Mouse (Mus musculus): ENCODE data around the gene Sccpdh. TPM values are rescaled to one million over a fixed set of nuclear protein-coding genes. Genes with fewer than 3 reads are reported as not detected.

The Sccpdh gene
- 43.0 TPM for polyA plus RNA-seq (2012; fragmentation: generic; extraction: Trizol)

DNA sequence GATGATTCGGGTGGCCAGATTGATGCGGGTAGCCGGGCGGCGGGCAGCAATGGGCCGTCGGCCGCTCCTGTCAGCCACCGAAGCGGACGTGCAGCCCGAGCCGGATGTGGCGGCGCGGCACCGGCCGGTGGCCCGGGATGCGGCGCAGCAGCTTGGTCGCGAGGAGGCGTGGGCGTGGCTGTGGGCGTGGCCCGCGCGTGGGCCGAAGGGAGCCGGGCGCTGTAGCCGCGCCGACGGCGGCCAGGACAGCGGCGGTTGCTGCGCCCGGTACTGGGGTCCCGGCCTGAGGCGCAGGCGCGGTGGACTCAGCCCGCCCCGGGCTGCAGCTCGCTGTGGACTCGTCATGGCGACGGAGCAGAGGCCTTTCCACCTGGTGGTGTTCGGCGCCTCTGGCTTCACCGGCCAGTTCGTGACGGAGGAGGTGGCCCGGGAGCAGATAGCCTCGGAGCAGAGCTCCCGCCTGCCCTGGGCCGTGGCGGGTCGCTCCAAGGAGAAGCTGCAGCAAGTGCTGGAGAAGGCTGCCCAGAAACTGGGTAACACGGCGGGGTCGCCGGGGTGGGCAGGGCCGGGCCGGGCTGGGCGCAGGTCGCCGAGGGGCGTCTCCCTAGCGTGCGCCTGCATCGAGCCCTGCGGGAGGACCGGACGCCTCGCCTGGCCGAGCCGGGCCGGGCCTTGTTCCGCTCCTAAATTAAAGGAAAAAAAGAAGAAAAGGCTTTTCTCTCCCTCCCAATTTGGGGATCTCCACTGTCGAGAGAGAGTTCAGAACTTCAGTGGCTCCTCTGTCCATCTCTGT, at the start of gene Sccpdh:
TSS of gene Sccpdh (plus strand) at position 198 of the 793 bp plus-strand sequence.
- H3K79me2 ChIP-seq (ENCODE audit: control insufficient read depth, insufficient read depth): no peaks in the 10 kb centered on the region
- H3K36me3 ChIP-seq (ENCODE audit: control insufficient read depth, insufficient read depth): no peaks in the 10 kb centered on the region
- peak within 1 kb of the TSS; percentile 84 for H3K4me2 ChIP-seq (ENCODE audit: low read depth)
- peak within 1 kb of the TSS; percentile 33 for H3ac ChIP-seq (ENCODE audit: control insufficient read depth, insufficient read length)
- TF ChIP-seq POLR2A (IDR thresholded peaks at IDR 0.05; ENCODE audit: insufficient read length, low read depth) (peak; percentile 93), TCF12 (IDR thresholded peaks at IDR 0.05; ENCODE audit: insufficient read depth, poor library complexity, severe bottlenecking) (no peak), CEBPB (IDR thresholded peaks at IDR 0.05; ENCODE audit: insufficient read depth, poor library complexity, severe bottlenecking) (no peak), SRF (IDR thresholded peaks at IDR 0.05; ENCODE audit: control insufficient read depth, insufficient read length, low read depth) (no peak), POLR2AphosphoS2 (IDR thresholded peaks at IDR 0.05; ENCODE audit: insufficient read length, low read depth) (peak; percentile 92), MYOD1 (IDR thresholded peaks at IDR 0.05; ENCODE audit: control insufficient read depth in 1 of 3, insufficient read length in 2 of 3, low read depth in 2 of 3) (peak in 1 of 3 experiments; percentile 63), MYOG (IDR thresholded peaks at IDR 0.05; ENCODE audit: control insufficient read depth in 1 of 3, insufficient read depth in 1 of 3, insufficient read length in 2 of 3, low read depth in 2 of 3) (peak in 2 of 3 experiments; percentile 27 to 46), USF1 (IDR thresholded peaks at IDR 0.05; ENCODE audit: low read depth) (no peak), E2F4 (IDR thresholded peaks at IDR 0.05; ENCODE audit: insufficient read depth) (no peak), MAX (IDR thresholded peaks at IDR 0.05; ENCODE audit: low read depth) (no peak), REST (IDR thresholded peaks at IDR 0.05; ENCODE audit: insufficient read depth, insufficient read length) (no peak), TCF3 (IDR thresholded peaks at IDR 0.05; ENCODE audit: insufficient read length, low read depth) (no peak)
- H3K4me3 ChIP-seq: peak within 1 kb of the TSS; percentile 66
- H3K27me3 ChIP-seq (ENCODE audit: control insufficient read depth, insufficient read depth, insufficient read length): no peaks in the 10 kb centered on the region

DNA sequence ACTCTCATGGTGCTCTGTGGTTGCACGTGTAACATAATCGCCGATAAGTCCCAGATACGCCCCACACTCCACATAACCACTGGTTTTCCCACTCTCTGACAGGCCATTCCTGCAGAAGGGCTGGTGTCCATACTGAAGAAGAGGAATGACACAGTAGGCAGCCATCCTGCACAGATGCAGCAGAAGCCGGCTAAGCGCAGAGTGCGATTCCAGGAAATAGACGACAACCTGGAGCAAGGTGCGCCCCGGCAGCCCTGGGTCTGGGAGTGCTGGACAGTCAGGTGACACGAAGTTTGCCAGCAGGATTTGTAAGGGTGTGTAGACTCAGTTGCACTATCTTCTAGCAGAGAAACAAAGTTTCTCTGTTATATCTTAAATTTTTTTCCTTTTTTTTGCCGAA, 45.3 kb upstream of the Sccpdh start:
- Histone ChIP-seq H3K36me3 (ENCODE audit: control insufficient read depth, insufficient read depth) (peaks cover 4% of the 10 kb centered on the region), H3K27me3 (ENCODE audit: control insufficient read depth, insufficient read depth, insufficient read length) (no peaks in the 10 kb centered on the region), H3K79me2 (ENCODE audit: control insufficient read depth, insufficient read depth) (no peaks in the 10 kb centered on the region), H3K4me3 (no peak overlapping the region), H3K4me2 (ENCODE audit: low read depth) (no peak overlapping the region), H3ac (ENCODE audit: control insufficient read depth, insufficient read length) (no peak overlapping the region)
- TF ChIP-seq MYOD1 (IDR thresholded peaks at IDR 0.05; ENCODE audit: control insufficient read depth in 1 of 3, insufficient read length in 2 of 3, low read depth in 2 of 3) (no peak), REST (IDR thresholded peaks at IDR 0.05; ENCODE audit: insufficient read depth, insufficient read length) (no peak), TCF12 (IDR thresholded peaks at IDR 0.05; ENCODE audit: insufficient read depth, poor library complexity, severe bottlenecking) (no peak), USF1 (IDR thresholded peaks at IDR 0.05; ENCODE audit: low read depth) (no peak), MAX (IDR thresholded peaks at IDR 0.05; ENCODE audit: low read depth) (no peak)

DNA sequence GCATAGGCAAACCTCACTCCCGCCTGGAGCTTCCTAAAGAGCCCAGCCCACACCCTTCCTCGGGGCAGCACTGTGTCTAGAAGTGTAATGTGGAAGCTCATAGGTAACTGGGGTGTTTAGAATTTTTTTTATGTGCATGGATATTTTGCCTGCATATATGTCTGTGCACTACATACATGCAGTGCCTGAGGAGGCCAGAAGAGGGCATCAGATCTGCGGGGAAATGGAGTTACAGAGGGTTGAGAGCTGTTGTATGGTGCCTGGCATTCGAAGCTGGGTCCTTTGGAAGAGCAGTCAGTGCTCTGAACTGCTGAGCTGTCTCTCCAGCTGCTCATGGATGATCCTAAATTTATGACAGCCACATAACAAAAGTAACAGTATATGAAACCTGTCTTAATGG, 44.4 kb upstream of the Sccpdh start:
- no peaks in the 10 kb centered on the region for H3K79me2 ChIP-seq (ENCODE audit: control insufficient read depth, insufficient read depth)
- H3K4me2 ChIP-seq (ENCODE audit: low read depth): no peak overlapping the region
- TF ChIP-seq TCF3 (IDR thresholded peaks at IDR 0.05; ENCODE audit: insufficient read length, low read depth): no peak
- TF ChIP-seq REST (IDR thresholded peaks at IDR 0.05; ENCODE audit: insufficient read depth, insufficient read length): no peak
- no peak for TF ChIP-seq POLR2A (IDR thresholded peaks at IDR 0.05; ENCODE audit: insufficient read length, low read depth)
- no peak for TF ChIP-seq MYOD1 (IDR thresholded peaks at IDR 0.05; ENCODE audit: control insufficient read depth in 1 of 3, insufficient read length in 2 of 3, low read depth in 2 of 3)
- TF ChIP-seq SRF (IDR thresholded peaks at IDR 0.05; ENCODE audit: control insufficient read depth, insufficient read length, low read depth): no peak
- TF ChIP-seq MYOG (IDR thresholded peaks at IDR 0.05; ENCODE audit: control insufficient read depth in 1 of 3, insufficient read depth in 1 of 3, insufficient read length in 2 of 3, low read depth in 2 of 3): no peak
- no peaks in the 10 kb centered on the region for H3K27me3 ChIP-seq (ENCODE audit: control insufficient read depth, insufficient read depth, insufficient read length)
- peaks cover 4% of the 10 kb centered on the region for H3K36me3 ChIP-seq (ENCODE audit: control insufficient read depth, insufficient read depth)
- no peak overlapping the region for H3K4me3 ChIP-seq
- H3ac ChIP-seq (ENCODE audit: control insufficient read depth, insufficient read length): no peak overlapping the region

DNA sequence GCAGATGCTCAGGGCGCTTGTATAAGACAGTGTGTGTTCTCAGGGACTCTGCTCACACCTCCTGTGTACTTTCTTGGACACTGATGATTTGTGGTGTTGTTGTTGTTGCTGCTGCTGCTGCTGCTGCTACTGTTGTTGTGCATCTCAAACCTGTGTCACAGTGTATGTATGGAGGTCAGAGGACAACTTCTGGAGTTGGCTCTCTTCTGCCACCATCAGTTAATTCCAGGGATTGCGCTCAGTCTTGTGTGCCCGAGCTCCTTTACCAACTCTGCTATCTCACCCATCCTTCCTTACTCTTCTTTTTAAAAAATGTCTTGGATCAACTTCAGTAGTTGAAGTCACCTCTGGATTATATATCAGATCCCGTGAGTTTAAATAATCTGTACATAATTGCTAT, 43.7 kb upstream of the Sccpdh start:
- Histone ChIP-seq H3K4me3 (no peak overlapping the region), H3ac (ENCODE audit: control insufficient read depth, insufficient read length) (no peak overlapping the region), H3K36me3 (ENCODE audit: control insufficient read depth, insufficient read depth) (peaks cover 4% of the 10 kb centered on the region), H3K27me3 (ENCODE audit: control insufficient read depth, insufficient read depth, insufficient read length) (no peaks in the 10 kb centered on the region), H3K4me2 (ENCODE audit: low read depth) (no peak overlapping the region), H3K79me2 (ENCODE audit: control insufficient read depth, insufficient read depth) (no peaks in the 10 kb centered on the region)
- TF ChIP-seq E2F4 (IDR thresholded peaks at IDR 0.05; ENCODE audit: insufficient read depth) (no peak), POLR2A (IDR thresholded peaks at IDR 0.05; ENCODE audit: insufficient read length, low read depth) (no peak), REST (IDR thresholded peaks at IDR 0.05; ENCODE audit: insufficient read depth, insufficient read length) (no peak), POLR2AphosphoS2 (IDR thresholded peaks at IDR 0.05; ENCODE audit: insufficient read length, low read depth) (no peak), MAX (IDR thresholded peaks at IDR 0.05; ENCODE audit: low read depth) (no peak), TCF12 (IDR thresholded peaks at IDR 0.05; ENCODE audit: insufficient read depth, poor library complexity, severe bottlenecking) (no peak), CEBPB (IDR thresholded peaks at IDR 0.05; ENCODE audit: insufficient read depth, poor library complexity, severe bottlenecking) (no peak), SRF (IDR thresholded peaks at IDR 0.05; ENCODE audit: control insufficient read depth, insufficient read length, low read depth) (no peak), TCF3 (IDR thresholded peaks at IDR 0.05; ENCODE audit: insufficient read length, low read depth) (no peak), USF1 (IDR thresholded peaks at IDR 0.05; ENCODE audit: low read depth) (no peak), MYOD1 (IDR thresholded peaks at IDR 0.05; ENCODE audit: control insufficient read depth in 1 of 3, insufficient read length in 2 of 3, low read depth in 2 of 3) (no peak), MYOG (IDR thresholded peaks at IDR 0.05; ENCODE audit: control insufficient read depth in 1 of 3, insufficient read depth in 1 of 3, insufficient read length in 2 of 3, low read depth in 2 of 3) (no peak)

Measured in myocyte (in vitro differentiated cells).